Mouse (Mus musculus): ENCODE data around the gene Pde5a. TPM values are rescaled to one million over a fixed set of nuclear protein-coding genes. Genes with fewer than 3 reads are reported as not detected.

The Pde5a gene
- polyA plus RNA-seq, 1 experiment from 2014 or later: 4.5 TPM

DNA sequence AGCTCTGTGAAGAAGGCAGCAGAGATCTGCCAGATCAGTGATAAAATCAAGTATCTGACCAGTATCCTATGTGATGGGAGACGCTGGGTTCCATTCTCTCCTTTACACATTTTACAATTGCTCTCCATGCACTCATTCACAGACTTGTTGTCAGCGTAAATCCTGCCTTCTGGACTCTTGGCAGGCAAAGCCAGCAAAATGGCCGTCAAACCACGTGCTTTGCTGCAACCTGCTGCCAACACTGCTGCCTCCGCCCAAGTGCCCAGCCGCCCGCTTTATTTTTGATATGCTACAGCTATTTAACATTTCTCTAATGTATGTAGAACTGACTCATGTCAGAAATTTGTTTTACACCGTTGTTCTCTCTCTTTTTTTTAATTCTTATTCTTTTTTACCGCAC is 59.6 kb downstream of the Pde5a start:
- H3K4me2 ChIP-seq: no peak overlapping the region
- H3K4me1 ChIP-seq (ENCODE audit: control insufficient read depth, insufficient read depth, low read length): no peaks in the 10 kb centered on the region
- H3K36me3 ChIP-seq (ENCODE audit: control insufficient read depth, insufficient read depth, low read length): no peaks in the 10 kb centered on the region
- no peaks in the 10 kb centered on the region for H3K27me3 ChIP-seq (ENCODE audit: control insufficient read depth, insufficient read depth, low read length)
- WGBS (ENCODE audit: insufficient replicate concordance): 90% methylated on average over 9 of the region's 9 CpGs
- ATAC-seq (replicated peaks; ENCODE audit: insufficient number of reproducible peaks, low FRiP score, low TSS enrichment): no peak
- H3K27ac ChIP-seq (ENCODE audit: low read depth, low read length): no peak overlapping the region
- no peak overlapping the region for H3K9ac ChIP-seq (ENCODE audit: low read depth, low read length)
- H3K9me3 ChIP-seq (replicated peaks; ENCODE audit: control insufficient read depth, low read length): peaks cover 6% of the 10 kb centered on the region; the same call in 1 of the 2 replicates
- no peak overlapping the region for H3K4me3 ChIP-seq (ENCODE audit: low read depth, low read length)

DNA sequence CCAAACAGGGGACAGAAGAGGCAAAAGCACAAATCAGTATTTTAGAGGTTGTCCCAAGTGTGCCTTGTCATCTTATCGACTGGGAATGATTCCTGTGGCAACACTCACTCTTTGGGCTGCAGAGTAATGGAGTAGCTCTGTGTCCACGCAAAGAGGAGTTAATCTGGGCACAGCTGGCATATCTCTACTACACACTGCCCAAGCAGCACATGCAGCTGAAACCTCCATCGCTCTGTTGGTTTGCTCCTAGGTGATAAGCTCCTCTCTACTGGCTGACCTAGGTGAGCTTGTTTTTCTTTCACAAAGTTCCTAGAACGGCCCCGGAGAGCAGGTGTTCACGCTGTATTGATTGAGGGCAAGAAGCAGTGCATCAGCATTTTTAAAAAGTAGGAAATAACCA is 60.8 kb downstream of the Pde5a start:
- no peaks in the 10 kb centered on the region for H3K36me3 ChIP-seq (ENCODE audit: control insufficient read depth, insufficient read depth, low read length)
- H3K9me3 ChIP-seq (replicated peaks; ENCODE audit: control insufficient read depth, low read length): peaks cover 6% of the 10 kb centered on the region; the same call in 1 of the 2 replicates
- H3K4me1 ChIP-seq (ENCODE audit: control insufficient read depth, insufficient read depth, low read length): peaks cover 4% of the 10 kb centered on the region; the same call in 1 of the 2 replicates
- H3K27me3 ChIP-seq (ENCODE audit: control insufficient read depth, insufficient read depth, low read length): no peaks in the 10 kb centered on the region
- WGBS (ENCODE audit: insufficient replicate concordance): 87% methylated on average over 6 of the region's 6 CpGs
- H3K4me3 ChIP-seq (ENCODE audit: low read depth, low read length): no peak overlapping the region
- no peak for ATAC-seq (replicated peaks; ENCODE audit: insufficient number of reproducible peaks, low FRiP score, low TSS enrichment)
- no peak overlapping the region for H3K27ac ChIP-seq (ENCODE audit: low read depth, low read length)
- no peak overlapping the region for H3K9ac ChIP-seq (ENCODE audit: low read depth, low read length)
- H3K4me2 ChIP-seq: no peak overlapping the region

DNA sequence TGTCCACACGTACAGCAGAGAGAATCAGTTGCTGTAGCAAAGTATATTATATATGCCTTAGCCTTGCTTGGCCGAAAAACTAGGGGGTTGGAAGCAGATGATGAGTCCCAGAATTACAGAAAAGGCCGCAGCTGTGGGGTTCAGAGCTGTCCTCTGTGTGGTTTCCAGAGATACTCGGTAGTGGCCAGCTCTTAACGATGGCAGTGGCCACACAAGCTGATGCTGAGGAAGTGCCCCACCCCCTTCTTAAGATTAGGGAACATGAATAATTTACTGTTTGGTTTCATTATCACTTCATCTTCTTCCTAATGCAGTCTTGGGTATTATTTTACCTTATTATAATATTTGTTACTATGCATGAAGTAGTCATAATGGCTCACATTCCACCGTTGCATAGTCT is 71.3 kb downstream of the Pde5a start:
- no peak overlapping the region for H3K27ac ChIP-seq (ENCODE audit: low read depth, low read length)
- no peak for ATAC-seq (replicated peaks; ENCODE audit: insufficient number of reproducible peaks, low FRiP score, low TSS enrichment)
- H3K36me3 ChIP-seq (ENCODE audit: control insufficient read depth, insufficient read depth, low read length): no peaks in the 10 kb centered on the region
- no peaks in the 10 kb centered on the region for H3K4me1 ChIP-seq (ENCODE audit: control insufficient read depth, insufficient read depth, low read length)
- no peak overlapping the region for H3K9ac ChIP-seq (ENCODE audit: low read depth, low read length)
- H3K4me3 ChIP-seq (ENCODE audit: low read depth, low read length): no peak overlapping the region
- H3K4me2 ChIP-seq: no peak overlapping the region
- 83% methylated on average over 6 of the region's 6 CpGs for WGBS (ENCODE audit: insufficient replicate concordance)
- no peaks in the 10 kb centered on the region for H3K27me3 ChIP-seq (ENCODE audit: control insufficient read depth, insufficient read depth, low read length)
- no peaks in the 10 kb centered on the region for H3K9me3 ChIP-seq (replicated peaks; ENCODE audit: control insufficient read depth, low read length)

DNA sequence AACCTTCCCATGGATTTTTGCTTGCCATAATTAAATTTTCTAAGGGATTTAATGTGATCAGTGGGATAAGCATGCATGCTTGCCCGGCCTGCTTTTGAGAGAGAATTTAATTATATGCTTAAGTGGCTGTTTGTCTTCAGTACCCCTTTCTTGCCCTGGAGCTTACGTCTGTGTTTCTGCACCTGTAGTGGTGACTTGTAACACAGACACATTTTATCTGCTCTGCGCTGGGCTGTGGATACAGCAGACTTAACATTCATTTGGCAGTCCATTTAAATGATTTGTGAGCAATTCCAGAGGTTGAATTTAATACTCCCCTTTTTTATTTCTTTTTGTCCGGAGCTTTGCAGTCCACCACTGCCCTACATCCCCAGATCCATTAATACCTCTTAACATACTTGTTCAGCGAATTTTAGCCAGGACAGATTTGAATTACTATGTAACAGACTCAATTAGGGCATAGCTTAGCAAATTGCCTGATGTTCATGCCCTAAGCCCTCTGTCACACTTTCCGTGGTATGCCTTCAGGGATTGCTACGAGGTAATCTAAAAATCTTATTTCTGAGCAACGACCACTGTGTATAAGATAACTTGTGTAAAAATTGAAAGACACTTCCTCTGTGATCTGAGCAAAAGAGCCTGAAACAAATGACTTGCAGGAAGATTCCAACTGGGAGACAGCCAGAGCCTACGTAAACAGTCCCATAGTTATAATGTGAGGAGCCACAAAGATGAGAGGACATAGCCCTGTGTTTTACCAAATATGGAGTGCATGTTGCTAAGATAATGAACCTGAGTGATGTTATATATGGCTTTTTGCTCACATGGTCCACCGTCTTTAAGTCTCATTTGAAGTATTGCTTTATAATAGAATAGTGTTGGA is 72.0 kb downstream of the Pde5a start:
- H3K9me3 ChIP-seq (replicated peaks; ENCODE audit: control insufficient read depth, low read length): no peaks in the 10 kb centered on the region
- no peak overlapping the region for H3K4me3 ChIP-seq (ENCODE audit: low read depth, low read length)
- 75% methylated on average over 10 of the region's 10 CpGs for WGBS (ENCODE audit: insufficient replicate concordance)
- H3K9ac ChIP-seq (ENCODE audit: low read depth, low read length): no peak overlapping the region
- H3K4me1 ChIP-seq (ENCODE audit: control insufficient read depth, insufficient read depth, low read length): no peaks in the 10 kb centered on the region
- ATAC-seq (replicated peaks; ENCODE audit: insufficient number of reproducible peaks, low FRiP score, low TSS enrichment): no peak
- H3K27me3 ChIP-seq (ENCODE audit: control insufficient read depth, insufficient read depth, low read length): no peaks in the 10 kb centered on the region
- H3K36me3 ChIP-seq (ENCODE audit: control insufficient read depth, insufficient read depth, low read length): no peaks in the 10 kb centered on the region
- H3K27ac ChIP-seq (ENCODE audit: low read depth, low read length): no peak overlapping the region
- H3K4me2 ChIP-seq: no peak overlapping the region

DNA sequence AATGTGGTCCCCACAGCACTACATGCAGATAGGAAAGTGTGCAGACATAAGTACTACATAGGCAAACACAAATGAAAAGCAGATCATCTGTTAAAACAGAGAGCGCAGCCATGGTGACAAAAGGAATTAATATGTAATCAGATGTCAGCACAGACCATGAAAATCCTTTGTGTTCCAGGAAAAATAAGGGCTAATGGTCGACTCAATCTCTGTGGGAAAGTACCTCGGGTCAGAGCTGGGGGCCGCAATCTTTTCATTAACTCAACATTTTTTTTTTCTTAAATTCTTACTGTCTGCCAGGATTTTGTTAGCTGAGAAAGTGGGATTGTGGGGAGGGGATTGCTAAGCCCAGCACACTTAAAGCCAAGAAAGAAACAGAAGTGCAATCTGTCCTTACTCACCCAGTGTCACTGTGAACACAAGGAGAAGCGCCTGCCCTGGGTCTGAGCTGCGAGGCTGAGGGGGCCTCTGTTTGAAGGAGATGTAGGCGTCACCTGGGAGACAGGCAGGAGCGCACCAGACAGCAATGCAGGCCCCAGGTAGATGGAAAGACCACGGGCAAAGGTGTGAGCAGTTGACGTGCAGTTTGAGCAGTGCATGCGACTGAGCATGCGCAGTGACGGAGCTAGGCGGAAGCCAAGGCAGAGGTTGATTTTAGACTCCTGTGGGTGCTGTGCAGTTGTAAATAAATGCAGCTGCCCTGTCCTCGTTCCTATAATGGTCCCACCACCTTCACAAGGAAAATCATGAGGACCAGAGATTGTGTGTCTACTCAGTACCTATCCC is 72.9 kb downstream of the Pde5a start:
- no peak for ATAC-seq (replicated peaks; ENCODE audit: insufficient number of reproducible peaks, low FRiP score, low TSS enrichment)
- no peak overlapping the region for H3K9ac ChIP-seq (ENCODE audit: low read depth, low read length)
- no peaks in the 10 kb centered on the region for H3K4me1 ChIP-seq (ENCODE audit: control insufficient read depth, insufficient read depth, low read length)
- H3K4me2 ChIP-seq: no peak overlapping the region
- H3K9me3 ChIP-seq (replicated peaks; ENCODE audit: control insufficient read depth, low read length): no peaks in the 10 kb centered on the region
- H3K36me3 ChIP-seq (ENCODE audit: control insufficient read depth, insufficient read depth, low read length): no peaks in the 10 kb centered on the region
- 79% methylated on average over 15 of the region's 15 CpGs for WGBS (ENCODE audit: insufficient replicate concordance)
- H3K27ac ChIP-seq (ENCODE audit: low read depth, low read length): no peak overlapping the region
- H3K4me3 ChIP-seq (ENCODE audit: low read depth, low read length): no peak overlapping the region
- H3K27me3 ChIP-seq (ENCODE audit: control insufficient read depth, insufficient read depth, low read length): no peaks in the 10 kb centered on the region

DNA sequence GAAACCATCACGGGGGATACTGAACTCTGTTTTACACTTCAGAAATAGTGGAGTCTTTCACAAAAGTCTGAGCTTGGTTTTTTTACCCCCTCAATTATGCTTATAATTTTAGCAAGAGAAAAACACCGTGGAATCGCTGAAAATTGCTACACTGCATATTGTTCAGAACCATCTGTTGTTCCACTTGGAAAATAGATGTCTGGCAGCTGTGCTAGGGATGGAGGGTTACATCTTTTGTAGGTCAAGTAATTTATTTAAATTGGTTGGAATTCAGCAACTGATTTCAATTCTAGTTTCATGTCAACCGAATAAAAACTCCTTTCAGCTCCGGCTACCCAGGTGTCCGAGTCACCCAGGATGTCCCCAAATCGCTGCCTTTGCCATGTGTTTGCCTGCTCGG is 78.6 kb downstream of the Pde5a start:
- 92% methylated on average over 8 of the region's 8 CpGs for WGBS (ENCODE audit: insufficient replicate concordance)
- no peaks in the 10 kb centered on the region for H3K9me3 ChIP-seq (replicated peaks; ENCODE audit: control insufficient read depth, low read length)
- H3K9ac ChIP-seq (ENCODE audit: low read depth, low read length): no peak overlapping the region
- H3K4me2 ChIP-seq: no peak overlapping the region
- ATAC-seq (replicated peaks; ENCODE audit: insufficient number of reproducible peaks, low FRiP score, low TSS enrichment): no peak
- no peak overlapping the region for H3K4me3 ChIP-seq (ENCODE audit: low read depth, low read length)
- no peaks in the 10 kb centered on the region for H3K36me3 ChIP-seq (ENCODE audit: control insufficient read depth, insufficient read depth, low read length)
- no peaks in the 10 kb centered on the region for H3K4me1 ChIP-seq (ENCODE audit: control insufficient read depth, insufficient read depth, low read length)
- H3K27ac ChIP-seq (ENCODE audit: low read depth, low read length): no peak overlapping the region
- H3K27me3 ChIP-seq (ENCODE audit: control insufficient read depth, insufficient read depth, low read length): no peaks in the 10 kb centered on the region

DNA sequence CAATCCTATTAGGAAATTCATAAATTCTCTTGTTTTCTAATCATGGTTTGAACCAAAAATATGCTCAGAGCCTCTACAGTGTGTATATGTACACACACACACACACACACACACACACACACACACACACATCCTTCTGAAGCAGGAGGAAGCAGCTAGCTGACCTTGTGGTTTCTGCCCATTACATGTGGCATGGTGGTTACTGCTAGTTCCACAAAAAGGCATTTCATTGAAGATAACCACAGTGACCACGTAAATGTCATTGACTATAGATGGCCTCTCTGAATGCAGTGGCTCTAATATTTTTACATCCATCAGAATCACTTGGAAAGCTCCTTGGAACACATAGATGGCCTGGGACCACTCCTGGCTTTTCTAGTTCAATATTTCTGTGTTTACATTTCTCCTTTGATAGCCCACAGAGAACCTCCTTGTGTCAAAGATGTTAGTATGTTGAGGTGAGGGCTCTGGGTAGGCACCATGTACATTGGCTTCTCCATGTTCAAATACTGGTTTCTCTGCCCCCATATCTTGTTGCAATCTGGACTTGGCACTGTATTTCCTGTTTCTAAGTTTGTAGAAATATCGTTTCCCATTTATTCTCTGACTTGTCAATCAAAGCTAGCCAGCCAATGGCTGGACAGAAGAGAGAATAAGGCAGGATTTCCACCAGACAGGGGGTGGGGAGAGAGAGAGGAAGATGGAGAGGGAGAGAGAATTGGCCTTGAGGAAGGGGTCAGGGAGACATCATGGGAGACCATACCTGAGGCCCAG is 81.5 kb downstream of the Pde5a start:
- Histone ChIP-seq H3K9ac (ENCODE audit: low read depth, low read length) (no peak overlapping the region), H3K36me3 (ENCODE audit: control insufficient read depth, insufficient read depth, low read length) (no peaks in the 10 kb centered on the region), H3K4me1 (ENCODE audit: control insufficient read depth, insufficient read depth, low read length) (no peaks in the 10 kb centered on the region), H3K9me3 (replicated peaks; ENCODE audit: control insufficient read depth, low read length) (no peaks in the 10 kb centered on the region), H3K4me3 (ENCODE audit: low read depth, low read length) (no peak overlapping the region), H3K4me2 (no peak overlapping the region), H3K27ac (ENCODE audit: low read depth, low read length) (no peak overlapping the region), H3K27me3 (ENCODE audit: control insufficient read depth, insufficient read depth, low read length) (no peaks in the 10 kb centered on the region)
- no peak for ATAC-seq (replicated peaks; ENCODE audit: insufficient number of reproducible peaks, low FRiP score, low TSS enrichment)
- WGBS (ENCODE audit: insufficient replicate concordance): 68% methylated on average over 2 of the region's 2 CpGs

DNA sequence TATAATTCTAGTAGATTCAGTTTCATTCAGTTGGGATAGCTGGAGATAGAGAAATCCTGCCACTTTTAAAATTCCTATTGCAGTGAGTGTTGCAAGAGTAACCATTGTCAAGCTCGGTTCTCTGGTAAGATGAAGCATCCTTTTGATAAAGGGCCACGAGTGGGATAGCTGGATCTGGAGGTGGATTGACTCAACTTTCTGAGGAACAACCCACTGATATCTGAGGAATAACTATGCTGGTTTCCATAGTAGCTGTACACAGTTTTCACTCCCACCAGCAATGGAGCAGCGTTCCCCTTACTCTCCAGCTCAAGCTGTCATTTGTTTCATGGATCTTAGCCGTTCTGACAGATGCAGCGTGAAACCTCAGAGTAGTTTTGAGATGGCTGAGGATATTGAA is 82.2 kb downstream of the Pde5a start:
- ATAC-seq (replicated peaks; ENCODE audit: insufficient number of reproducible peaks, low FRiP score, low TSS enrichment): no peak
- Histone ChIP-seq H3K36me3 (ENCODE audit: control insufficient read depth, insufficient read depth, low read length) (no peaks in the 10 kb centered on the region), H3K4me1 (ENCODE audit: control insufficient read depth, insufficient read depth, low read length) (no peaks in the 10 kb centered on the region), H3K9ac (ENCODE audit: low read depth, low read length) (no peak overlapping the region), H3K27ac (ENCODE audit: low read depth, low read length) (no peak overlapping the region), H3K9me3 (replicated peaks; ENCODE audit: control insufficient read depth, low read length) (no peaks in the 10 kb centered on the region), H3K4me2 (no peak overlapping the region), H3K4me3 (ENCODE audit: low read depth, low read length) (no peak overlapping the region), H3K27me3 (ENCODE audit: control insufficient read depth, insufficient read depth, low read length) (no peaks in the 10 kb centered on the region)
- WGBS (ENCODE audit: insufficient replicate concordance): 86% methylated on average over 5 of the region's 5 CpGs
